Mouse (Mus musculus): ENCODE results near the gene Cdon.
"Not testable (repeated sequence)": the region's sequence is repeated elsewhere in the genome, so short reads cannot be mapped to it uniquely, and the experiment has no call there.

Cdon gene

GRCm38 (mm10) chr9:35420805-35421719 lies at the start of gene Cdon:
TSS of gene Cdon (plus strand) at chr9:35421128.
- peak; percentile 82 for DNase-seq (ENCODE audit: low spot score)

- DNase-seq (ENCODE audit: low spot score) = no peak
Observed at GRCm38 (mm10) chr9:35372324-35373101, 48.4 kb upstream of the Cdon start.

DNA sequence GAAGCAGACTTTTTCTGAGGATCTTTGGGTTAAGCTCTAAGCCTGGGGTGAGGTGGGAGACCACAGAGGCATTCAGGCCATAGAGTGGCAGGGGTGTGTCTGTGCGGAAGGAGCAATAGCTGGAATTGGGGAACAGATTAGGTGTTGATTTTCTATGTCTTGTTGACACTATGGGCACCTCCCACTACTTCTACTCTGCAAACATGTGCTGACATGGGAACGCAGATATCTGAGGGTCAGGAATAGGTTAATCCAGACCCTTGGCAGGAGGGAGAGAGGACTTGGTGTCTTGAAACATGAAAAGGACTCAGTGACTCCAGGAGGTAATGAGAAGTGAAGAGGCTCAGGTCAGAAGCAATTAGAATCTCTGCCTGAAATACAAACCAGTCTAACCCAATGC lies 43.0 kb upstream of the Cdon start:
- no peak for DNase-seq (ENCODE audit: low spot score)

GRCm38 (mm10) chr9:35378991-35379390 lies 41.9 kb upstream of the Cdon start:
- no peak for DNase-seq (ENCODE audit: low spot score)

DNA sequence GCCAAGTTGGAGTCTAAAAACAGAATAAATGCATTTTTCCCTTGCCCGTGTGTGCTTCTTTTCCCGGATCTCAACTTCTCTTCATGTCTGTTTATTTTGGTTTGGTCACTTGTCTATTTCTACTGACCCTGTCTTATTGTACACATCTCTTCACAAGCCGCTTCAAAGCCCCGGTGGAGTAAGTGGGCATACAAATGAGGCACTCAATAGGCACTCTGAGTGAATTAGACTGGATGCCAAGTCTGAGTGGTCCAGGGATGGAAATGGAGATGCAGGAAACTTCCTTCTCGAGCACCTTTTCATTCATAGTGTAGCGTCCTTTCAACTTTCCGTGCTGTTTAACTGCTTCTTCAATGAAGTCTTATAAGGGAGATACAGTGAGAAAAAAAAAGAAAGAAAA lies 21.0 kb upstream of the Cdon start:
- no peak for DNase-seq (ENCODE audit: low spot score)

GRCm38 (mm10) chr9:35400398-35400797 lies 20.5 kb upstream of the Cdon start:
- DNase-seq (ENCODE audit: low spot score) = no peak

DNA sequence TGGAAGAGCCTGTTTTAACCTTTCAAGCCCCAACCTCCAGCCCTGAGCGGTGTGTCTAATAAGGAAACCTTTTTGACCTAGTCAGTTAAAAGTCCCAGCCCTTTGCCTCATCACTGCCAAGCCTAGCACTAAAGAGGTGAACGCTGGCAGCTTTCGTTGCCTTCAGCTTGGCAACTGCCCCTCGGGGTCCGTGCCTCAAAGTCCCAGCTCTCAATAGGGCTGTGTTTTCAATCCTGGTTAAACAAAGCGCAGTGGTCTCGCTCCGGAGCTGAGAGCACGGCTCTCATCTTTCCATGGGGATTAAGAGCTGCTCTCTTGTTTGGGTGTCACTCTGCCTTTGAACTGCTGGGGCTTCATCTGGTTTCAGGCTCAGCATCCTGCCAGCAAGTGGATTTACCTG lies 20.1 kb upstream of the Cdon start:
- no peak for DNase-seq (ENCODE audit: low spot score)

DNA sequence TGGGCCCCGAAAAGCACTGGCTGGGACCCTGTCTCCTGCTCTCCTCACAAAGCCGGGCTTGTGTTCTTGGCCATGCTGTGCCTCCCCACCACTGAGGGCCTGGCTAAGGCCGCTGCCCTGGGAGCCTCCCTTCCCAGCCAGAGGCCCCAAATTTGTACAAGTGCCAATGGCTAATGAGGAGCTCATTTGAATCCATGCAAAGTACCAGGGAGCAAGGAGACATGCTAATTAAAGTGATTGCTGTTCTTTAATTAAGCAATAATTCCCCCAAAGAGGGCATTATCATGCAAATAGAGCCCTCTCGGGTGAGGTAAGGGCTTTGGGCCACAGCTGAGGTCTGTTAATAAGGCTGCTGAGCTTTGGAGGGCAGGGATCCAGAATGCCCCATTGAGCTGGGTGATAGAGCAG lies 18.3 kb upstream of the Cdon start:
- peak; percentile 59 for DNase-seq (ENCODE audit: low spot score)

DNA sequence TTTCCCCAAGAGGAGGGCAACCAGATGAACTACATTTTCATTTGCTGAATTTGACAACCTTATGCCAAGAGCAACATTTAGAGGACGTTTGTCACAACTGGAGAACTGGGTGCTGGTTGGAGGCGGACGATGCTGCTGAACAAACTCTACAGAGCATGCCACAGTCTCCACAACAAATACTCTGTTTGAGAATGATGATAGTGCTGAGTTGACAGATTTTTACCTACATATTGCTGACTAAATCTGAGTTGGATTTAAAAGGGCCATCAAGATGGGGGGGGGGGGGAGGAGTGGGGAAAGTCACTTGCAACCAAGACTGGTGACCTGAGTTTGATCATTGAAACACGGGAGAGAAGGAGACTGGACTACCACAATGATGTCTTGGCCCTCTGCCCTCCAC lies 17.4 kb upstream of the Cdon start:
- DNase-seq (ENCODE audit: low spot score) = no peak

DNA sequence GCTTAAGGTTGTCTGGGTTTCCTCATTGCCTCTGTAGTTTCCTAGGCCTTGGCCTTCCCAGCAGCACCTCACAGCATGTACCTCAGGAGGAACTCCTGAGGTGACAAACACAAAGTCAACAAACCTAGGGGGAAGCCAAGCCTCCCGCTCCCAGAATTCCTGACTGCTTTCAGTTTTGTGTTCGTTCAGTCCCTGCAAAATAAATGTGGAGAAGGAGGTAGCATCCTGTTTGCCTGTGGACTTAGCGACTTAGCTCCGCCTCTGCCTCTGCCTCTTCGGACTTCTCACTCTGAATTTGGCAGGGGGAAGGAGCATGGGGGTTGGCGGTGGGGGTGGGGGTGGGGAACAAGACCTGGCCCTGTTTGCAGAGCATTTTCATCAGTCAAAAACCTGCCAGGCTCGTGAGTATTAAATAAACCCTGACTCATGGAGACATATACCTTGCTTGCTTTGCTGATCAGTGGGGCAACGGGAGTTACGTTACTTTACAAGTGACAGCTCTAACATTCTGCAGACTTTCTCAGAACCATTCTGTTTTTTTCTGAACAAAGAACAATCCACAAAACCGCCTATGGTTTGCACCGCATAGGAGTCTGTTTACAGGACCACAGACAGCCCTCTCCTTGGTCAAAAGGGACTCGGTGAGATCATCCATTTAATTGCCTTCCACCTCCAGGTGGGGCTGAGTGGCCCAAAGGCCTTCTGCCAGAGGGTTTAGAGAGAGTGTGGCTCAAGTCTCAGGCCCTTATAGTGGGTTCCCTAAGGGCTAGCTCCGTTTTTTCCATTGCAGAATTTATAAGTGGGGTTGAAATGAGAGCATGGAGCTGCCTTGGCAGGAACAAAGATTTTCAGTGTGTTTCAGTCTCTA lies 15.7 kb upstream of the Cdon start:
- no peak for DNase-seq (ENCODE audit: low spot score)

- no peak for DNase-seq (ENCODE audit: low spot score)
Observed at GRCm38 (mm10) chr9:35411225-35411965, 9.5 kb upstream of the Cdon start.

DNA sequence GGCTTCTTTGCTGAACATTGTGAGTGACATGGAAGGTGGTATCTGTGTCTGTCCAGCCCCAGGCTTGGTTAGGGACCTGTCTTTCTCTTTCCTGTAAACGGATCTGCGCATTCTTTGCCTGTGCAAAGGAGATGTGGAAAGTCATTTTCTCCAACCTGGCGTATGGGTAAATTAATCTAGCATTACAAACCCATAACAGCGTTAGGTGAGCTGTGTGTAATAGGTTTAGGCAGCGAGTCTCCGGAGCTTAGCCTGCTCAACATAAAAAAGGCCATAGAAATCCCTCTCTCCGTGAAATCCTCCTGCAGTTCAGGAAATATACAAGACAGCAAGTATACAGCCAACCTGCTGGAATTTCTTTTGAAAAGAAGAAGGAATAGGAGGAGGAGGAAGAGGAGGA lies 9.0 kb upstream of the Cdon start:
- no peak for DNase-seq (ENCODE audit: low spot score)

DNA sequence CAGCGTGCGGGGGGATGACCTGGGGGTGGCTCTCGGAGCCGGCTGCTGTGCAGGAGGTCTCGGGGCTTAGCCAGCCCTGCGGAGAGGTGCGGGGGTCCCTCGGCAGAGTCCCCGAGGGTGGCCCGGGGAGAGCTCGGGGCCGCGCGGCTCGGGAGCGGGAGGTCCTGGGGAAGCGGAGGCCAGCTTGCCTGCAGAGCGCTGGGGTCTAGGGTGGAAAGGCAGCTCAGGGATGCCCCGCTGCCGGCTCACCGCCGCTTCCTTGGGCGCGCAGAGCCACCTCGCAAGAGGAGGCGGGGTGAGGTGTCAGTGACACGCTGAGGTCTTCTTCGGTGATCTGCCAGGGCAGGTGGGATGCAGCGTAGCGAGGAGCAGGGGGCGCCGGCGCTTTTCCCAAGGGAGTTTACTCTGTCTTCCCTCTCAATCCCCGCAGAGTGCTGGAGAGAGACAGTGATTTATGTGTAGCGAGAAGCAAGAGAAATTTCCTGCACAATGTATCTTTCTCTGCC lies 855 bp downstream of the Cdon start:
- DNase-seq (ENCODE audit: low spot score) = no peak

GRCm38 (mm10) chr9:35422405-35422941 lies 1.5 kb downstream of the Cdon start:
- DNase-seq (ENCODE audit: low spot score) = no peak

GRCm38 (mm10) chr9:35423265-35423664 lies 2.3 kb downstream of the Cdon start:
- DNase-seq (ENCODE audit: low spot score) = no peak

DNA sequence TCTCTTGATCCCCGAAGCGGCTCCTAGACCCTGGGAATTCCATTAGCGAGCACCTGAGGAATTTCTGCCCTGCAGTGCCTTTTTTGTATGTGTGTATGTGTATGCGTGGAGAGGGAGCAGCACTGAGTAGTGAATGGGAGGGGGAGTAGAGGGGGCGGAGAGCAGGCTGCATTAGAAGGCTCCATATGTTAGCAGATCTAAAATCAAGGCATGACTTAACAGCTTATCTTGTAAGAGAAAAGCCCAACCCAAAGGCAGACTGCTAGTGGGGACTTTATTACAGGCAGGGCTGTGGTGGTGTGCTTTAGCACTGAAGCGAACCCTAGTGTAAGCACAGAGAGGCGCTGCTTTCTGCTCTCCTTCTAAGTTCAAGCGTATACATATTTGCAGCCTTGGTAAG lies 3.7 kb downstream of the Cdon start:
- peak; percentile 65 for DNase-seq (ENCODE audit: low spot score)

- no peak for DNase-seq (ENCODE audit: low spot score)
Observed at GRCm38 (mm10) chr9:35430476-35430875, 9.5 kb downstream of the Cdon start.

- no peak for DNase-seq (ENCODE audit: low spot score)
Observed at GRCm38 (mm10) chr9:35431396-35431795, 10.5 kb downstream of the Cdon start.

- not testable (repeated sequence) for DNase-seq (ENCODE audit: low spot score)
Observed at GRCm38 (mm10) chr9:35432717-35433297, 11.9 kb downstream of the Cdon start.

- no peak for DNase-seq (ENCODE audit: low spot score)
Observed at GRCm38 (mm10) chr9:35434340-35434739, 13.4 kb downstream of the Cdon start.

- DNase-seq (ENCODE audit: low spot score) = no peak
Observed at GRCm38 (mm10) chr9:35435565-35435964, 14.6 kb downstream of the Cdon start.
